ENCODE assay signal across 9 mouse cellular contexts in genomic region chr14:34374577-34374976, GRCm38 (mm10). TPM values are rescaled to one million over a fixed set of nuclear protein-coding genes. Genes with fewer than 3 reads are reported as not detected.
A peak's percentile ranks its signal among the peaks of the same experiment; 100 is the strongest.
DNase-seq lines count a peak whose midpoint lies in the region; ATAC-seq and TF ChIP-seq lines count a peak whose summit lies in the region.
"Had no signal": no experiment of that assay in that cellular context is flagged by ENCODE, and none has a peak within 500 bp of the region (broad histone marks: within the 10 kb centered on the region; RNA-seq: fewer than 3 reads in every experiment).

Sncg (minus strand) TSS chr14:34374789.

- no peaks in the 10 kb centered on the region for H3K36me3 ChIP-seq in kidney, adult 2 months (ENCODE audit: control insufficient read depth, insufficient read depth, low read length)
- H3K36me3 ChIP-seq in hindbrain, embryonic 14.5 days (replicated peaks; ENCODE audit: control insufficient read depth, insufficient read depth): no peaks in the 10 kb centered on the region
- no peaks in the 10 kb centered on the region for H3K36me3 ChIP-seq in midbrain, embryonic 16.5 days (ENCODE audit: control insufficient read depth, insufficient read depth, low read length)
- H3K36me3 ChIP-seq: G1E had no signal

- TF ChIP-seq POLR2A in kidney, adult 2 months (IDR thresholded peaks at IDR 0.05; ENCODE audit: low read depth, low read length): no peak

- intact Hi-C loops in left cerebral cortex, adult 2 months (cut with DNase I): no loop called here

- H3K27ac ChIP-seq in kidney, adult 2 months (ENCODE audit: insufficient read depth, low read depth, low read length): peak within 1 kb of the TSS; percentile 71
- no peak within 1 kb of the TSS; the same call in 1 of the 2 replicates for H3K27ac ChIP-seq in hindbrain, embryonic 14.5 days
- no peak within 1 kb of the TSS for H3K27ac ChIP-seq in midbrain, embryonic 16.5 days (ENCODE audit: low read length)
- H3K27ac ChIP-seq in left cerebral cortex, adult 2 months: no peak within 1 kb of the TSS

- H3K4me3 ChIP-seq in kidney, adult 2 months (ENCODE audit: insufficient read depth, low read depth, low read length): peak within 1 kb of the TSS; percentile 48
- 0 out of 2 replicates have a peak within 1 kb of the TSS, but pooled peaks have one; percentile 6 for H3K4me3 ChIP-seq in hindbrain, embryonic 14.5 days (replicated peaks; ENCODE audit: low read length)
- H3K4me3 ChIP-seq in midbrain, embryonic 16.5 days (ENCODE audit: low read depth, low read length): no peak within 1 kb of the TSS
- H3K4me3 ChIP-seq in left cerebral cortex, adult 2 months: no peak within 1 kb of the TSS

- peak within 1 kb of the TSS; percentile 10; the same call in 1 of the 2 replicates for H3K9ac ChIP-seq in hindbrain, embryonic 14.5 days
- H3K9ac ChIP-seq in midbrain, embryonic 16.5 days (ENCODE audit: low read depth, low read length): no peak within 1 kb of the TSS

- no peak for TF ChIP-seq CTCF in kidney, adult 2 months (conservative IDR thresholded peaks at IDR 0.05; ENCODE audit: insufficient read depth, insufficient read length, low read depth, low read length)
- TF ChIP-seq CTCF in left cerebral cortex, adult 2 months (IDR thresholded peaks at IDR 0.05): no peak

- WGBS in kidney, adult 2 months: 43% methylated on average over 10 of the region's 10 CpGs
- 25% methylated on average over 10 of the region's 10 CpGs for WGBS in hindbrain, embryonic 14.5 days
- WGBS in midbrain, embryonic 16.5 days: 55% methylated on average over 10 of the region's 10 CpGs

- no peaks in the 10 kb centered on the region for H3K9me3 ChIP-seq in hindbrain, embryonic 14.5 days (ENCODE audit: control insufficient read depth, low read length)
- no peaks in the 10 kb centered on the region for H3K9me3 ChIP-seq in midbrain, embryonic 16.5 days (replicated peaks; ENCODE audit: control insufficient read depth, low read length, poor library complexity, severe bottlenecking)
- H3K9me3 ChIP-seq: G1E had no signal

- no peaks in the 10 kb centered on the region for H3K4me1 ChIP-seq in kidney, adult 2 months (ENCODE audit: control insufficient read depth, insufficient read depth, low read length)
- peaks cover 15% of the 10 kb centered on the region; the same call in 1 of the 2 replicates for H3K4me1 ChIP-seq in hindbrain, embryonic 14.5 days (replicated peaks; ENCODE audit: control insufficient read depth, insufficient read depth, low read length)
- H3K4me1 ChIP-seq in midbrain, embryonic 16.5 days (ENCODE audit: control insufficient read depth, insufficient read depth, low read length): peaks cover 7% of the 10 kb centered on the region; the same call in 1 of the 2 replicates

- no peak for DNase-seq in kidney, adult 2 months
- DNase-seq in kidney, adult 18-20 months: no peak
- peak; percentile 29 to 53 for DNase-seq in adrenal gland, postnatal 36 days
- DNase-seq in hindbrain, embryonic 14.5 days (ENCODE audit: low spot score): peak; percentile 49
- no peak for DNase-seq in ovary, adult 18-20 months (ENCODE audit: low spot score)
- no peak for DNase-seq in right cerebral cortex, adult 2 months (ENCODE audit: low spot score in 2 of 2)
- no peak for DNase-seq in left cerebral cortex, adult 2 months (ENCODE audit: extremely low spot score in 1 of 2, low spot score in 2 of 2)

- ATAC-seq in hindbrain, embryonic 14.5 days (ENCODE audit: low FRiP score): no peak
- ATAC-seq in midbrain, embryonic 16.5 days: no peak

- no peaks in the 10 kb centered on the region for H3K27me3 ChIP-seq in kidney, adult 2 months (replicated peaks; ENCODE audit: control insufficient read depth, insufficient read depth, low read length)
- H3K27me3 ChIP-seq in hindbrain, embryonic 14.5 days (ENCODE audit: control insufficient read depth, insufficient read depth, low read length): no peaks in the 10 kb centered on the region
- H3K27me3 ChIP-seq in midbrain, embryonic 16.5 days (ENCODE audit: control insufficient read depth, insufficient read depth, low read depth, low read length): no peaks in the 10 kb centered on the region

- H3K4me2 ChIP-seq in hindbrain, embryonic 14.5 days (replicated peaks): peak within 1 kb of the TSS; percentile 32
- H3K4me2 ChIP-seq in midbrain, embryonic 16.5 days (ENCODE audit: low read length): no peak within 1 kb of the TSS

RNA-seq across cellular contexts. Expression of gene Sncg, which starts in this region (rescaled TPM):
- 17.6 and 19.1 TPM in 2 replicates for polyA plus RNA-seq in kidney, adult 2 months (2012; rRNA removed)
- total RNA-seq in adrenal gland, postnatal 36 days (2021): 10 to 100 TPM; 12.3 to 34.4 TPM
- polyA plus RNA-seq in hindbrain, embryonic 14.5 days (2014; fragmentation: Nextera tagmentation; extraction: Ambion mirVana): 213 and 251 TPM in 2 replicates
- 27.6 and 31.0 TPM in 2 replicates for polyA plus RNA-seq in midbrain, embryonic 16.5 days (2015; fragmentation: Nextera tagmentation; extraction: Ambion mirVana)
- total RNA-seq in left cerebral cortex, adult 2 months (2021): 1 to 10 TPM; 3.0 to 3.9 TPM
- polyA plus RNA-seq: G1E had no signal

Comparison
In these comparisons a context has a peak if more than half of its experiments do, and no peak if none do; other contexts are left out.
1. DNase-seq: peak in adrenal gland, postnatal 36 days (2 of 2) and hindbrain, embryonic 14.5 days (single experiment); none in kidney, adult 2 months (single experiment), kidney, adult 18-20 months (single experiment), ovary, adult 18-20 months (single experiment), right cerebral cortex, adult 2 months (0 of 2) and left cerebral cortex, adult 2 months (0 of 2).
2. H3K4me3 ChIP-seq: peak in kidney, adult 2 months (single experiment) and hindbrain, embryonic 14.5 days (single experiment); none in midbrain, embryonic 16.5 days (single experiment) and left cerebral cortex, adult 2 months (single experiment).